Mouse (Mus musculus): ENCODE measurements around the gene Tyw1. TPM values are rescaled to one million over a fixed set of nuclear protein-coding genes. Genes with fewer than 3 reads are reported as not detected.

The Tyw1 gene
- polyA plus RNA-seq, 1 experiment from 2014 or later = 23.5 TPM

DNA sequence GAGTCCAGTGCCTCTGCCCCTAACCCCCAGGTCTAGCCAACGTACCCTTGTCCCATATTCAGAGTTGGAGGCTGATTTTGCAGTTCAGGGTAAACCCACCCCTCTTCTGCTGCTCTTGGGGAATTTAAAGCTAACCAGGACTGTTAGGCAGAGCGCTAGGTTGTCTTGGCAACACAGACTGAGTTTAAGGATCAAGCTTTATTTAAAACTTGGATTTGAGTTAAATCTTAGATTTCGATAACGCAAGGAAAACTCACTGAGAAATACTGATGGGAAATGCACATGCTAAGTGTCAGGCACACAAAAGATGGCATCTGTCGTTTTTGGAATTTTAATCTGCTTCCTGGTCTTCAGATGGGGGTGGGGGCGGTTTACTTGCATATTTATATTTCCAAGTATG, 39.2 kb downstream of the Tyw1 start:
- Histone ChIP-seq H3K4me2 (ENCODE audit: low read depth, low read length) (no peak overlapping the region), H3K9me3 (ENCODE audit: control insufficient read depth, low read length) (no peaks in the 10 kb centered on the region), H3K4me3 (ENCODE audit: low read depth, low read length) (no peak overlapping the region), H3K27ac (ENCODE audit: low read depth, low read length) (no peak overlapping the region), H3K27me3 (ENCODE audit: control insufficient read depth, insufficient read depth, low read length) (no peaks in the 10 kb centered on the region), H3K4me1 (ENCODE audit: control insufficient read depth, insufficient read depth, low read length) (no peaks in the 10 kb centered on the region), H3K36me3 (ENCODE audit: control insufficient read depth, insufficient read depth, low read length) (peaks cover 17% of the 10 kb centered on the region), H3K9ac (replicated peaks; ENCODE audit: low read depth, low read length) (no peak overlapping the region)
- 90% methylated on average over 6 of the region's 6 CpGs for WGBS
- no peak for ATAC-seq (ENCODE audit: low read depth)

DNA sequence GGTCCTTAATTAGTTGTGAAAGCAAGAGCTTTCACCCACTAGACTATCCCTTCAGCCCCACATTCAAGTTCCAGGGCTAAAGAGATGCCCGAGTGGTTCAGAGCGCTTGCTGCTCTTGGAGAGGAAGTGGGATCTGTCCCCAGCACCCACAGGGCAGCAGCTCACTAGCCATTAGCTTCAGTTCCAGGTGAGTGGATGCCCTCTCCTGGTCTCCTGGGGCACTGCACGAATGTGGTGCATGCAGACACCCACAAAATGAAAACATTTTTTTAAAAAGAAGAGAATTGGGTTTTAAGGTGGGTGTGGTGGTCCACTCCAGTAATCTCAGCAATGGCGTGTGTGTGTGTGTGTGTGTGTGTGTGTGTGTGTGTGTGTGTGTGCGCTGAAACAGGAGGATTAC, 40.7 kb downstream of the Tyw1 start:
- Histone ChIP-seq H3K27me3 (ENCODE audit: control insufficient read depth, insufficient read depth, low read length) (no peaks in the 10 kb centered on the region), H3K27ac (ENCODE audit: low read depth, low read length) (no peak overlapping the region), H3K36me3 (ENCODE audit: control insufficient read depth, insufficient read depth, low read length) (peaks cover 21% of the 10 kb centered on the region), H3K4me1 (ENCODE audit: control insufficient read depth, insufficient read depth, low read length) (no peaks in the 10 kb centered on the region), H3K4me2 (ENCODE audit: low read depth, low read length) (no peak overlapping the region), H3K9me3 (ENCODE audit: control insufficient read depth, low read length) (no peaks in the 10 kb centered on the region), H3K9ac (replicated peaks; ENCODE audit: low read depth, low read length) (no peak overlapping the region), H3K4me3 (ENCODE audit: low read depth, low read length) (no peak overlapping the region)
- 84% methylated on average over 5 of the region's 5 CpGs for WGBS
- no peak for ATAC-seq (ENCODE audit: low read depth)

DNA sequence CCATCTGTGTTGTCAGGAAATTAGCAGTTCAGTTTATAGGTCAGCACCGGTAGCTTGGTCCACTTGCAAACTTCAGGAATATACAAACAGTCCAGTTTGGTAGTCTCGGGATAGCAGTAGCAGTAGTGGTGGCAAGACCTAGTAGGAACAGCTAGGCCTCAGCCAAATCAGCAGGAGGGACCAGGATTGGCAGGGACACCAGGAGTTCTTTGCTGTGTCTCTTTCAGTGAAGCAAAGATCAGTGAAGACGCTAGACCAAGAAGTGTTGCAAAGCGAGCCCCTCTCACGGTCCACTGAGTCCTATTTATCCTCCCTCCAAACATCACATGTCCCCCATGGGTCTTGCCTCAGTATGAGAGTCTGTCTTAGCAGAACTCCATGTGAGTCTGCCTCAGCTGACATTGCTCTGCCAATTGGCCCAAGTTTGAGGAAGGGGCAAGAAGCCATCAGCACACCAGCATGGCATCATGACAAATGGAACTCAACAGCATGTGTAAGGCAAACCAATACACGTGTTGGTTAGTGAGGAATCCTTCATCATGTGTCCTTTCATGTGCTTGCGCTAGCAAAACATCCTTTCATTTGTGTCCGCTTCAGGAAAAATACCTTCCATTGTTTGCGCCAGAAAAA, 43.5 kb downstream of the Tyw1 start:
- Histone ChIP-seq H3K36me3 (ENCODE audit: control insufficient read depth, insufficient read depth, low read length) (peaks cover 18% of the 10 kb centered on the region), H3K4me1 (ENCODE audit: control insufficient read depth, insufficient read depth, low read length) (no peaks in the 10 kb centered on the region), H3K27ac (ENCODE audit: low read depth, low read length) (no peak overlapping the region), H3K9me3 (ENCODE audit: control insufficient read depth, low read length) (no peaks in the 10 kb centered on the region), H3K27me3 (ENCODE audit: control insufficient read depth, insufficient read depth, low read length) (no peaks in the 10 kb centered on the region), H3K9ac (replicated peaks; ENCODE audit: low read depth, low read length) (no peak overlapping the region), H3K4me3 (ENCODE audit: low read depth, low read length) (no peak overlapping the region), H3K4me2 (ENCODE audit: low read depth, low read length) (no peak overlapping the region)
- ATAC-seq (ENCODE audit: low read depth) = no peak
- WGBS = 93% methylated on average over 9 of the region's 9 CpGs

DNA sequence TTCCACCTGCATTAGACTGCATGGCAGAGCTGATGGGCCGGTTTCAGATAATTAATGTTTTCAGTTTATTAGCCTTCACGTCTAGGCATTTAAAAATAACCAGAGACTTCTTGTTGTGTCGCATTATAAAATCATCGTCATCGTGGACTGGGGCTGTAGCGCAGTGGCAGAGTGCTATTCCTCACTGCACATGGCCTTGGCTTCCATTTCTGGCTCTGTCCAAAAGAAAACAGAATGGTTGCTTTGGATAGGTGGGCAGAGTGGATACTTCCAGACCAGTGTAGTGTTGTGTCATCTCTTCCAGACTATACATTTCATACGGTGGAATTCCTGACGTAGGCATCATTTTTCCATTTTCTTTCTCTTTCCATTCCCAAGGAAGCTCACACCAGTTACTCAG, 44.1 kb downstream of the Tyw1 start:
- ATAC-seq (ENCODE audit: low read depth) = no peak
- Histone ChIP-seq H3K36me3 (ENCODE audit: control insufficient read depth, insufficient read depth, low read length) (peaks cover 18% of the 10 kb centered on the region), H3K9ac (replicated peaks; ENCODE audit: low read depth, low read length) (no peak overlapping the region), H3K27me3 (ENCODE audit: control insufficient read depth, insufficient read depth, low read length) (no peaks in the 10 kb centered on the region), H3K27ac (ENCODE audit: low read depth, low read length) (no peak overlapping the region), H3K4me3 (ENCODE audit: low read depth, low read length) (no peak overlapping the region), H3K4me2 (ENCODE audit: low read depth, low read length) (no peak overlapping the region), H3K9me3 (ENCODE audit: control insufficient read depth, low read length) (no peaks in the 10 kb centered on the region), H3K4me1 (ENCODE audit: control insufficient read depth, insufficient read depth, low read length) (no peaks in the 10 kb centered on the region)
- WGBS = 94% methylated on average over 8 of the region's 8 CpGs

DNA sequence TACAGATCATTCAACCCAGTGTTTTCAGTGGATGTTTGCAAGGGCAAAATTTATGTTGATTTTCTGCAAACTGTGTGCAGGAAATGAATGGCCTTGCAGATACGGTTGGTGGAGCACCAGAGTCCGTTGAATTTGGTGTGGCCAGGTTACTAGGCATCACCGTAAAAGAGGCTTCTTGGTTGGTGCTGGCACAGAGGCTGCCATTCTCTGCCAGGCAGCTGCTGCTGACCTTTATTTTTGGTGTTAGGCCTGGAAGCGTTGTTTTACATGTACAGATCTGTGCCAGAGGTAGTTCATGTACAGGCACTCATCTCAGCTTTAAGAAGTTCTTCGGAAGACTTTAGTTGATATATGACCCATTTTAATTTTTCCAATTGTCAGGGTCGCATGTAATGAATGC, 48.2 kb downstream of the Tyw1 start:
- 70% methylated on average over 6 of the region's 6 CpGs for WGBS
- Histone ChIP-seq H3K9ac (replicated peaks; ENCODE audit: low read depth, low read length) (no peak overlapping the region), H3K4me2 (ENCODE audit: low read depth, low read length) (no peak overlapping the region), H3K27me3 (ENCODE audit: control insufficient read depth, insufficient read depth, low read length) (no peaks in the 10 kb centered on the region), H3K4me3 (ENCODE audit: low read depth, low read length) (no peak overlapping the region), H3K9me3 (ENCODE audit: control insufficient read depth, low read length) (no peaks in the 10 kb centered on the region), H3K36me3 (ENCODE audit: control insufficient read depth, insufficient read depth, low read length) (0 out of 2 replicates have a peak, but pooled peaks cover 5% of the 10 kb centered on the region), H3K27ac (ENCODE audit: low read depth, low read length) (no peak overlapping the region), H3K4me1 (ENCODE audit: control insufficient read depth, insufficient read depth, low read length) (peaks cover 4% of the 10 kb centered on the region; the same call in 1 of the 2 replicates)
- ATAC-seq (ENCODE audit: low read depth) = no peak

DNA sequence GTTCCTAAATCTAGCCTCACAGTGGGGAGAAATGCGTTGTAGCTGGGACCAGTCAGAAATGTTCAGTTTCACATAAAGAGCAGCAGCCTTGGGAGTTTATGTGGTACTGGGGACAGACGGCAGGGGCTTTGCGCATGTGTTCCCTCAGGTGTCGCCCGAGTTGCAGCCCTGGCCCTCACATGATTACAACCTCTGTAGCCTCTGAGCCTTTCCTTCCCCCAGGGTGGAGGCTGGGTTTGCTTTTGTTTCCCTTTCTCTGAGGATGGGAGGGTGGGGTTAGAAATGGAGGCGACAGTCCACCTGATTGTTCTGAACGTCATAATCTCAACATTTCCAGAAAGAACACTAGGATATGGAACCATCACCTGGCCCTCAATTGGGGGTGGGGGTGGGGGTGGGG, 52.5 kb downstream of the Tyw1 start:
- H3K4me3 ChIP-seq (ENCODE audit: low read depth, low read length) = no peak overlapping the region
- peaks cover 4% of the 10 kb centered on the region; the same call in 1 of the 2 replicates for H3K4me1 ChIP-seq (ENCODE audit: control insufficient read depth, insufficient read depth, low read length)
- no peaks in the 10 kb centered on the region for H3K36me3 ChIP-seq (ENCODE audit: control insufficient read depth, insufficient read depth, low read length)
- no peak for ATAC-seq (ENCODE audit: low read depth)
- no peak overlapping the region for H3K9ac ChIP-seq (replicated peaks; ENCODE audit: low read depth, low read length)
- H3K4me2 ChIP-seq (ENCODE audit: low read depth, low read length) = no peak overlapping the region
- H3K9me3 ChIP-seq (ENCODE audit: control insufficient read depth, low read length) = no peaks in the 10 kb centered on the region
- no peaks in the 10 kb centered on the region for H3K27me3 ChIP-seq (ENCODE audit: control insufficient read depth, insufficient read depth, low read length)
- peak overlapping the region; percentile 44; the same call in 1 of the 2 replicates for H3K27ac ChIP-seq (ENCODE audit: low read depth, low read length)
- WGBS = 58% methylated on average over 7 of the region's 7 CpGs

DNA sequence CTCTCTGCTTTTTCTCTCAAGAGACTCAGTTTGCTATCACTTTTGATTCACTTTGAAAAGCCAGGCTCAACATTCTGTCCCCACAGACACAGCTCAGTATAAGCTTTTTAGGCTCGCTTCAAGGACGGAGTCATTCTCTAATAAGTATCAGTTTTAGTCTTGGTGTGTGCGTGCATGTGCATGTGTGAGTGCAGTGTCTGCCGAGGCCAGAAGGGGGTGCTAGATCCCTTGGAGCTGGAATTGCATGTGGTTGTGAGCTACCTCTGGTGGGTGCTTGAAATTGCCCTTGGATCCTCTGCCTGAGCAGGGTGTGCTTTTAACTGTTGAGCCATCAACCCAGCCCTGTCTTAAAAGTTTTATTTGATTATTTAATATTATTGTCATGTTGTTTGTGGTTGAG, 54.7 kb downstream of the Tyw1 start:
- no peak for ATAC-seq (ENCODE audit: low read depth)
- Histone ChIP-seq H3K4me1 (ENCODE audit: control insufficient read depth, insufficient read depth, low read length) (peaks cover 4% of the 10 kb centered on the region; the same call in 1 of the 2 replicates), H3K27ac (ENCODE audit: low read depth, low read length) (no peak overlapping the region), H3K4me3 (ENCODE audit: low read depth, low read length) (no peak overlapping the region), H3K9me3 (ENCODE audit: control insufficient read depth, low read length) (no peaks in the 10 kb centered on the region), H3K4me2 (ENCODE audit: low read depth, low read length) (no peak overlapping the region), H3K27me3 (ENCODE audit: control insufficient read depth, insufficient read depth, low read length) (no peaks in the 10 kb centered on the region), H3K36me3 (ENCODE audit: control insufficient read depth, insufficient read depth, low read length) (no peaks in the 10 kb centered on the region), H3K9ac (replicated peaks; ENCODE audit: low read depth, low read length) (no peak overlapping the region)
- 98% methylated on average over 4 of the region's 4 CpGs for WGBS

DNA sequence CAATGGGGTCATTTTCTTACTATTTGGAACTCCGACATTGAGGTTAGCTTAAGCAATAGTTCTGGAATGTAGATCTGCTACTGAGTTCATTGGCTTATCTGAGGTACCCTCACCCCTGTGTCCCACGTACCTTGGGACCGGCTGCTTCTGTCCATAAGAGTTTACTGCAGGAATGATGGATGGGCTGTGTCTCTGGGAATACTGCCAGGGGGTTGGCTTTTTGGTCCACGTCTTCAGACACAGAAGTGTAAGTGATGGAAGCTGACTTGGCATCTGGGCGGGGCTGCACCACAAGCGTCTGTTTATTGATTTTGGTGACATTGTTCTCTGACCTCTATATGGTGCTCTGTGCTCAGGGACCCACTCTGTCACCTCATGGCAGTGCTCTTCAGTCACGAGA, 55.4 kb downstream of the Tyw1 start:
- no peaks in the 10 kb centered on the region for H3K27me3 ChIP-seq (ENCODE audit: control insufficient read depth, insufficient read depth, low read length)
- no peaks in the 10 kb centered on the region for H3K9me3 ChIP-seq (ENCODE audit: control insufficient read depth, low read length)
- 77% methylated on average over 7 of the region's 7 CpGs for WGBS
- H3K4me3 ChIP-seq (ENCODE audit: low read depth, low read length) = no peak overlapping the region
- no peak overlapping the region for H3K9ac ChIP-seq (replicated peaks; ENCODE audit: low read depth, low read length)
- H3K27ac ChIP-seq (ENCODE audit: low read depth, low read length) = no peak overlapping the region
- H3K36me3 ChIP-seq (ENCODE audit: control insufficient read depth, insufficient read depth, low read length) = no peaks in the 10 kb centered on the region
- no peak overlapping the region for H3K4me2 ChIP-seq (ENCODE audit: low read depth, low read length)
- ATAC-seq (ENCODE audit: low read depth) = no peak
- H3K4me1 ChIP-seq (ENCODE audit: control insufficient read depth, insufficient read depth, low read length) = peaks cover 4% of the 10 kb centered on the region; the same call in 1 of the 2 replicates

DNA sequence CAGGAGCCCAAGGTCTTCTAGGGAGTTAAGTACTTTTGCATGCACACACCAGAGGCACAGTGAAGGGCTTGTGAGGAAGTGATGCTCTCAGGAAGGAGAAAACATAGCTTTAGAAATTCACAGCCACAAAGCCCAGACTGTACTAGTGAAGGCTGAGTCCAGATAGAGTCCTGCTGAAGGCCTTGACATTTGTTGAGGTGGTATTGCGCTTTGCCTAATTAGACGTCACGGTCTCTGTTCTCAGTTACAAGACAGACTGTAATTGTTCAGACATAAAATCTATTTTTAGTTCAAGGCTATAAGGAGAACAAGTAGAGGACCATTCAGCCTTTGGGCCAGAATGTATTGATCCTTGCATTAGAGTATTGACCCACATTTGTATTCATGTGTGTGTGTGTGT, 58.1 kb downstream of the Tyw1 start:
- H3K9me3 ChIP-seq (ENCODE audit: control insufficient read depth, low read length) = no peaks in the 10 kb centered on the region
- 71% methylated on average over 3 of the region's 3 CpGs for WGBS
- H3K4me2 ChIP-seq (ENCODE audit: low read depth, low read length) = no peak overlapping the region
- H3K27me3 ChIP-seq (ENCODE audit: control insufficient read depth, insufficient read depth, low read length) = no peaks in the 10 kb centered on the region
- H3K4me1 ChIP-seq (ENCODE audit: control insufficient read depth, insufficient read depth, low read length) = no peaks in the 10 kb centered on the region
- H3K4me3 ChIP-seq (ENCODE audit: low read depth, low read length) = no peak overlapping the region
- H3K9ac ChIP-seq (replicated peaks; ENCODE audit: low read depth, low read length) = no peak overlapping the region
- H3K36me3 ChIP-seq (ENCODE audit: control insufficient read depth, insufficient read depth, low read length) = no peaks in the 10 kb centered on the region
- ATAC-seq (ENCODE audit: low read depth) = no peak
- H3K27ac ChIP-seq (ENCODE audit: low read depth, low read length) = no peak overlapping the region

All from neural tube, embryonic 14.5 days (tissue).